Mouse (Mus musculus) embryonic facial prominence, embryonic 11.5 days (tissue): ENCODE measurements at regions not wholly inside any gene's neighbourhood (a gene's known extent, or its start where the extent isn't known, plus 50 kb on each side); places are given as distances from the start of the nearest gene placed in this dataset.

ENCODE experiments used
- ATAC-seq: fragments of 200-750 bp; cut with Nextera tagmentation; replicated peaks from 2 replicates; pipeline ENCODE4 v1.8.0; 2017; ENCODE audit warnings: low read depth; ENCODE audit not compliant: insufficient number of reproducible peaks, low FRiP score, low TSS enrichment
- DNase-seq: peaks from one replicate; pipeline ENCODE4 v3.0.0-alpha.2; 2015; ENCODE audit warnings: low spot score
- H3K27ac ChIP-seq: fragments of 300-500 bp; sonication (generic); replicated peaks from 2 replicates; pipeline ENCODE4 v1.5.1; 2014; ENCODE audit warnings: mild to moderate bottlenecking, low read depth, low read length, control low read depth
- H3K27me3 ChIP-seq: fragments of 300-500 bp; sonication (generic); 2 replicates; pipeline ENCODE4 v1.6.1; 2014; ENCODE audit warnings: mild to moderate bottlenecking, low read length, moderate library complexity, mixed read lengths; ENCODE audit not compliant: control insufficient read depth, insufficient read depth
- H3K36me3 ChIP-seq: fragments of 300-500 bp; sonication (generic); replicated peaks from 2 replicates; pipeline ENCODE4 v1.6.1; 2014; ENCODE audit warnings: low read depth, mild to moderate bottlenecking, low read length, moderate library complexity, mixed read lengths; ENCODE audit not compliant: control insufficient read depth, insufficient read depth
- H3K4me1 ChIP-seq: fragments of 300-500 bp; sonication (generic); 2 replicates; pipeline ENCODE4 v1.6.1; 2014; ENCODE audit warnings: low read length, mixed read lengths; ENCODE audit not compliant: control insufficient read depth, insufficient read depth
- H3K4me2 ChIP-seq: fragments of 300-500 bp; sonication (generic); 2 replicates; pipeline ENCODE4 v1.6.1; 2014; ENCODE audit warnings: low read depth, mild to moderate bottlenecking, control low read depth, low read length, moderate library complexity
- H3K4me3 ChIP-seq: fragments of 300-500 bp; sonication (generic); 2 replicates; pipeline ENCODE4 v1.5.1; 2014; ENCODE audit warnings: low read depth, low read length, control low read depth
- H3K9ac ChIP-seq: fragments of 300-500 bp; sonication (generic); replicated peaks from 2 replicates; pipeline ENCODE4 v1.6.1; 2014; ENCODE audit warnings: mild to moderate bottlenecking, control low read depth, low read length
- H3K9me3 ChIP-seq: fragments of 300-500 bp; sonication (generic); replicated peaks from 2 replicates; pipeline ENCODE4 v1.6.1; 2016; ENCODE audit warnings: mild to moderate bottlenecking, low read length, inconsistent platforms, mixed read lengths; ENCODE audit not compliant: control insufficient read depth
- WGBS: fragments of 180-500 bp; shearing (Covaris S2); extraction: QIAGEN DNeasy Blood & Tissue Kit; methylation state at CpG from one replicate; pipeline ENCODE4 v1.1.7; 2014; 5-methylcytosine and 5-hydroxymethylcytosine counted together

DNA sequence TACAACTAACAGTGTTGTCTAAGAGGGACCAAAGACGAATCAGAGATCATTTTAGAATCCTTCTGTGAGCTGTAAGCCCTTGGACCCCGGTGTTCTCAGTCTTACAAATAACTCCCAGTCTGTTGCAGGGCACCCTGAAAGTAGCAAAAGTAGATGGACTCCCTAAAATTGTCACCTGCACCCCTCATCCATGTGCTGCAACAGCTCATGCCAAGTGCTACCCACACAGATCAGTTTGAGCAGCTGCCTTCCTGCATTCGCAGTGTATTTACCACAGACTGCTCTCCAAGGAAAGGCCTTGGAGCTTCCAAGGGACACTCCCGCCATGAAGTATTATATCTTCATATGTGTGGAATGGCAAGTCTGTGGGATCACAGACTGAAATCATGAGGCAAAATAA is 66.5 kb upstream of the Vstm2b start:
- Histone ChIP-seq H3K4me2 (no peak overlapping the region), H3K36me3 (no peaks in the 10 kb centered on the region), H3K9ac (no peak overlapping the region), H3K4me3 (no peak overlapping the region), H3K27me3 (no peaks in the 10 kb centered on the region), H3K9me3 (no peaks in the 10 kb centered on the region), H3K27ac (no peak overlapping the region), H3K4me1 (no peaks in the 10 kb centered on the region)
- no peak for ATAC-seq
- 80% methylated on average over 4 of the region's 4 CpGs for WGBS
- no peak for DNase-seq

DNA sequence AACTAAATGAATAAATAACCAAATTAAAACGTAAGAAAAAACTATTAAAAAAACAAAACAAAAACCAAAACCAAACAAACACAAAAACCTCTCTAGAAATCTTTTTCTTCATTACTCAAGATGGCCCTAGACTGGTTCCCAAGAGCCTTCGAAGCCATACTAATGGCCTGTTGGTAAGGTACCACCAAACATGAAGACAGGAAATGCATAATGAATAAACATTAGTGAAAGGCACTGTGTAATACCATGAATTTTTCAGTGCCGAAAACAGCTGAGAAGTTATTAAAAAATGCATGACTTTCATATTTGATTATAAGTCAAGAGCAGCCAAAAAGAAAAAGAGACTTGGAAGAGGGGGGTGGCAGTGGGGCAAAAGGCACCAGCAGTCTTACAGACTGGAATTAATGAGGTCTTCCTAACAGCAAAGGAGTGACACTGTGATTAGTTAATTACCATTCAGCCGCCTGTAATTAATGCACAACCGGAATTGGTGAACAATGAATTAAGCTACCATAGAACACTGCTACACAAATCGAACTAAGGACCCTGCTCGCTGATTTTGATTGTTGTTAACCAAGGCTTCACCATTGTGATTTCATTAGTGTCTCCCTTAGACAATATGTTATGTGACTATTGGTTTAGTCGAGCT is 55.7 kb upstream of the Vstm2b start:
- H3K9ac ChIP-seq = no peak overlapping the region
- no peaks in the 10 kb centered on the region for H3K36me3 ChIP-seq
- no peaks in the 10 kb centered on the region for H3K9me3 ChIP-seq
- ATAC-seq = no peak
- H3K4me1 ChIP-seq = no peaks in the 10 kb centered on the region
- H3K27me3 ChIP-seq = no peaks in the 10 kb centered on the region
- H3K4me3 ChIP-seq = no peak overlapping the region
- no peak for DNase-seq
- H3K27ac ChIP-seq = no peak overlapping the region
- 81% methylated on average over 8 of the region's 8 CpGs for WGBS
- H3K4me2 ChIP-seq = no peak overlapping the region

DNA sequence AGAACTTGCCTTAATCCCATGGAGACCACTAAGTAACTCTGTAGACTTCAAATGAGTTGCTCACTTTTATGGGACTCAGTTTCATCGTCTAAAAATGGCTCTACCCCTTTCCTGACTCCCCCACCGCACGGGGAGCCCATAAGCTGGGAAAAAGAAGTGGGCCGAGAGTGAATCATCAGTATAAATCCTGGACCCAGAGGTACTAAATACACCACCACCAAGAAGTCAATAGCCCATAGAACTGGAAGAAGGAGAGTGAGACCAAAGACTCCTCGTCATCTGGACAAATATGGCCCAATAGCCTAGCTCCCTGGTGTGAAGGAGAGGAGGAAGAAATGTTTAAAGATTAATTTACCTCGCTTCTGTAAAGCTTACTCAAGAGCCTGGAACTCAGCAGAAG is 51.6 kb upstream of the Vstm2b start:
- Histone ChIP-seq H3K9ac (no peak overlapping the region), H3K4me2 (no peak overlapping the region), H3K36me3 (no peaks in the 10 kb centered on the region), H3K4me1 (no peaks in the 10 kb centered on the region), H3K27me3 (no peaks in the 10 kb centered on the region), H3K4me3 (no peak overlapping the region), H3K27ac (no peak overlapping the region), H3K9me3 (no peaks in the 10 kb centered on the region)
- no peak for DNase-seq
- no peak for ATAC-seq
- 78% methylated on average over 6 of the region's 6 CpGs for WGBS
